Mouse (Mus musculus): Measurements from ENCODE around the gene Olfr1012.
A peak's percentile ranks its signal among the peaks of the same experiment; 100 is the strongest.

DNA sequence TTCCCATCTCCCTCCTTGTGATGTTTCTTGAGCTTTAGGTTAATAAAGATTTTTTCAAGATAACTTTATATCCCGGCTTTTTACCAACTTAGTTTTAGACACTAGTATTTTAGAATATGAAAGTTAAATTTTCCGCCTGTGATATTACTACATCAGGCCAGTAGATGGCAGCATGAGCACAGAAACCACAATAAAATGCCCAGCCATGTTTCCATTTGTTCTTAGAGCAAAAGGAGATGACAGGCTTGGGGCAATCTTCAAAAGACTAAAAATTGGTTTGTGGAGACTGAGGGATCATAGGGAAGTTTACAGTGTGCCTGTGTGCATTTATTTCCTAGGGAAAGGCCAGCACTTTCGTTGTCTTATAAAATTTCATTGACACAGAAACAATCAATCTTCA is 36.8 kb downstream of the Olfr1012 start:
- TF ChIP-seq CTCF (IDR thresholded peaks at IDR 0.05) (peak; percentile 75), EP300 (IDR thresholded peaks at IDR 0.05) (no peak)
